Mouse (Mus musculus): Measurements from ENCODE around the gene Smarca2. TPM values are rescaled to one million over a fixed set of nuclear protein-coding genes. Genes with fewer than 3 reads are reported as not detected.

Gene Smarca2
- 54.2 and 66.4 TPM in 2 replicates for total RNA-seq (2014; fragmentation: Nextera tagmentation)
- 51.4 and 56.8 TPM in 2 replicates for total RNA-seq (2017)

- peak; percentile 71 for ATAC-seq (replicated peaks; ENCODE audit: poor library complexity, severe bottlenecking)
These were observed at the start of gene Smarca2 for GRCm38 (mm10) chr19:26604755-26605300. Gene Smarca2 (plus strand): TSS chr19:26605050.

- ATAC-seq (replicated peaks; ENCODE audit: poor library complexity, severe bottlenecking) = peak; percentile 56
These were observed 40.0 kb upstream of the Smarca2 start for GRCm38 (mm10) chr19:26564850-26565249.

GRCm38 (mm10) chr19:26566109-26566508 is 38.7 kb upstream of the Smarca2 start:
- no peak for ATAC-seq (replicated peaks; ENCODE audit: poor library complexity, severe bottlenecking)

GRCm38 (mm10) chr19:26568236-26568635 is 36.6 kb upstream of the Smarca2 start:
- no peak for ATAC-seq (replicated peaks; ENCODE audit: poor library complexity, severe bottlenecking)

- no peak for ATAC-seq (replicated peaks; ENCODE audit: poor library complexity, severe bottlenecking)
These were observed 35.9 kb upstream of the Smarca2 start for GRCm38 (mm10) chr19:26568941-26569340.

- ATAC-seq (replicated peaks; ENCODE audit: poor library complexity, severe bottlenecking) = no peak
These were observed 35.4 kb upstream of the Smarca2 start for GRCm38 (mm10) chr19:26569461-26569860.

- peak; percentile 42; the same call in 1 of the 2 replicates for ATAC-seq (replicated peaks; ENCODE audit: poor library complexity, severe bottlenecking)
These were observed 25.2 kb upstream of the Smarca2 start for GRCm38 (mm10) chr19:26579645-26580044.

- ATAC-seq (replicated peaks; ENCODE audit: poor library complexity, severe bottlenecking) = no peak
These were observed 24.8 kb upstream of the Smarca2 start for GRCm38 (mm10) chr19:26580061-26580460.

GRCm38 (mm10) chr19:26594661-26595060 is 10.2 kb upstream of the Smarca2 start:
- no peak for ATAC-seq (replicated peaks; ENCODE audit: poor library complexity, severe bottlenecking)

- ATAC-seq (replicated peaks; ENCODE audit: poor library complexity, severe bottlenecking) = no peak
These were observed 3.4 kb upstream of the Smarca2 start for GRCm38 (mm10) chr19:26601459-26601858.

- no peak for ATAC-seq (replicated peaks; ENCODE audit: poor library complexity, severe bottlenecking)
These were observed 1.5 kb upstream of the Smarca2 start for GRCm38 (mm10) chr19:26603296-26603860.

- peak; percentile 6 for ATAC-seq (replicated peaks; ENCODE audit: poor library complexity, severe bottlenecking)
These were observed 720 bp upstream of the Smarca2 start for GRCm38 (mm10) chr19:26603906-26604754.

- ATAC-seq (replicated peaks; ENCODE audit: poor library complexity, severe bottlenecking) = no peak
These were observed 829 bp downstream of the Smarca2 start for GRCm38 (mm10) chr19:26605438-26606320.

GRCm38 (mm10) chr19:26606321-26607155 is 1.7 kb downstream of the Smarca2 start:
- ATAC-seq (replicated peaks; ENCODE audit: poor library complexity, severe bottlenecking) = peak; percentile 64

GRCm38 (mm10) chr19:26607156-26607536 is 2.3 kb downstream of the Smarca2 start:
- peak; percentile 34 for ATAC-seq (replicated peaks; ENCODE audit: poor library complexity, severe bottlenecking)

- no peak for ATAC-seq (replicated peaks; ENCODE audit: poor library complexity, severe bottlenecking)
These were observed 2.9 kb downstream of the Smarca2 start for GRCm38 (mm10) chr19:26607551-26608433.

- no peak for ATAC-seq (replicated peaks; ENCODE audit: poor library complexity, severe bottlenecking)
These were observed 3.6 kb downstream of the Smarca2 start for GRCm38 (mm10) chr19:26608434-26608812.

GRCm38 (mm10) chr19:26609637-26610036 is 4.8 kb downstream of the Smarca2 start:
- no peak for ATAC-seq (replicated peaks; ENCODE audit: poor library complexity, severe bottlenecking)

GRCm38 (mm10) chr19:26612995-26613394 is 8.1 kb downstream of the Smarca2 start:
- no peak for ATAC-seq (replicated peaks; ENCODE audit: poor library complexity, severe bottlenecking)
